Mouse (Mus musculus) left cerebral cortex, adult 8-10 months (tissue): Measurements from ENCODE around the gene Cox5a. TPM values are rescaled to one million over a fixed set of nuclear protein-coding genes. Genes with fewer than 3 reads are reported as not detected.

Experiments
- DNase-seq, 2 experiments: peaks; one replicate each; pipeline ENCODE4 v3.0.0; 2022; ENCODE audit warnings: low spot score in 2 of 2
- total RNA-seq, 4 experiments: library from RNA; stranded (reverse); gene quantifications; 2 replicates each; pipeline ENCODE4 v1.2.4; 2022

Gene Cox5a
- total RNA-seq = 100 to 1,000 TPM; 378 to 411 (median 394) TPM

DNA sequence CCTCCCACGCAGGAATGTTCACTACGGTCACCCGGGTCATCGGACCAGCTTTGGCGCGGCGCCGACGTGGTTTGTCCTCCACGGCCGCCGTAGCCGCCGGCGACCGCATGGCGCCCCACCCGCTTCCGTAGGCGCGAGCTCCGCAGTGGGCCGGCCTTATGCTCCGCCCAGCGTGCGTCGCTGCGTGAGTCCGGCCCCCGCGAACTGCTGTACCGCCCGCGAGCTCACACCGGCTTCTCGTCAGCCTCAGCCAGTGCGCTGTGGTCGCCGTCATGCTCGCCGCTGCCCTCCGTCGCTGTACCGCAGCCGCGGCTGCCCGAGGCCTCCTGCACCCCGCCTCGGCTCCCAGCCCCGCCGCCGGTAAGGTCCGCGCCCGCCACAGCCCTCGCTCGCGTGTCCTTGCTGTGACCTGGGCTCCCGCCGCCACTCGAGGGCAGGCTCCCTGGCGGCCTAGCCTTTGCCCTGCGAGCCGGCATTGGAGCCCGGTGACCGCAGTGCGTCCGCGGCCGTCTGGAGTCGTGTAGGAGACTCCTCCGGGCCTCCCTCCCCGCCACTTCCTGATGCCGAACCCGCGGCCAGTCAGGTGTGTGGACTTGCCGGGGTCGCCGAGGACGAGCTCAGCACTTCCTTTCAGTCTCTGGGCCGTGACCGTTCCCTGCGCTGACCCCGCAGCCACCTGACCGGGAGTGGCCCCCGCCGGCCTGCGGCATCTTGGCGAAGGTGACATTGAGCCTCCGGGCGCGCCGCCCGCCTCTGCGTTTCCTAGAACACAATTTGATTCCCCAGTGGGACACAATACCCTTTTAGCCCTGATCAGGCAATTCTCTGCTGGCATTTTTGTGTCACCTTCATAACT lies at the start of gene Cox5a:
TSS of gene Cox5a (plus strand) at position 219 of the 856 bp plus-strand sequence.
- DNase-seq = peak; percentile 93 to 94

DNA sequence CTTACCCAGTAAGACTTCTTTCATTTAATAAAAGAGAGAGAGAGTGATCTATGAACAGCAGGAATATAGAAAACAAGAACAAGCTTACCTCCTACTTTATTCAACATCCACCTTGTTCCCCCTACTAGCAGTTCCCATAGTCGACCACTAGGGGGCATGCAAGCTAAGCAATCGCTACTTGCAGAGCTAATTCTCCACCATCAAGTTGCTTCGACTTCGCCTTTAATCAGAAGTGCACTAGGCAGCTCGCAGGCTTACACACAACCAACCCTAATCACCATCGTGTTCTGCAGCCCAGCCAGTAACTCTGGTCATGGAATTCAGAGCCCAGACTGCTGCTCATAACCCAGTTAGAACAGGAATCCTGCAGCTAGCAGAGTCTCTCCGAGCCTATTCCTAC lies 35.3 kb upstream of the Cox5a start:
- DNase-seq = peak; percentile 55 to 62

DNA sequence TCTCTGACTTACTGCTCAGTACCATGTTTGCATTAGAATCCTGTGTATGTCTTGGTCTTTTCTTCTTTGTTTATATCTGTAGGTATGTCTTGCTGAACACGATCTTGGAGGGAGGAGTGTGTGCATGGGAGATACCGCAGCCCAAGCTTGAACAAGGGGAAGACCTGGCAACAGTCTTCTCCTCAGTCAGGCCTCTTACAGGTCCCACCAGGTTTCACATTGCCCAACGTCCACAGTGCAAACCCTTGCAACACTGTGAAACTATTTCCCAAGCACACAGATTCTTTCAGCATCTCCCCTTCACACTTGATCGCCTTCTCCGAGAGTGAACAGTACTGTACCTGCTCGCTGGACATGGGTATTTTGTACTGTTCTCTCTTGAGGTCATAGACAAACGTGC lies 33.3 kb upstream of the Cox5a start:
- DNase-seq = no peak

DNA sequence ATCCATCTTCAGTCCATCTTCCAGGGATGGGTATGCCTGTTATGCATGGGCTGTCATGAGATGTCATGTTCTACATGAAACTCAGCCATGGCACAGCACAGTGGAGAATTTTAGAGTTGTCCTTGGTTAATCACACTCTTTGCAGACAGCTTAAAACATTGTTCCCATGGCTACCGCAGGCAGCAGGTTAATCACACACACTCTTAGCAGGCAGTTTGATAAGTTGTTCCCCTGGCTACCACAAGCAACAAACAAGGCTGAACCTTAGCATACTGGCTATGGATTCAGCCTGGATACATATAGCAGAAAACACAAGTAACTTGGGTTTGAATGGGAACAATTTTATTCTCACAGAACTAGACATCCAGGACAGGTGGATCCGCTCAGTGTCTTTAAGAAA lies 27.5 kb upstream of the Cox5a start:
- no peak for DNase-seq

DNA sequence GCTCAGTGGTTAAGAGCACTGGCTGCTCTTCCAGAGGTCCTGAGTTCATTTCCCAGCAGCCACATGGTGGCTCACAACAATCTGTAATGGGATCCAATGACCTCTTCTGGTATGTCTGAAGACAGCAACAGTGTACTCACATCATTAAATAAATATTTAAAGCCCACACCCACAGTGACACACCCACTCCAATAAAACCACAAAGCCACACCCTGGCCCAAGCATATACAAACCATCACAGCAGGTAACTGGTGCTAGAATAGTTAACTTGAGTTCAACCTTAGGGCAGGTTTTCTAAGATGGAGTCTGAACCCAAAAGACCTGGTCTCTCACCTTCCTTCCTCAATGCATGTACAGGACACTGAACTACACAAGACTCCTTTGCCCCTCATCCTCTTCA lies 26.1 kb upstream of the Cox5a start:
- no peak for DNase-seq

DNA sequence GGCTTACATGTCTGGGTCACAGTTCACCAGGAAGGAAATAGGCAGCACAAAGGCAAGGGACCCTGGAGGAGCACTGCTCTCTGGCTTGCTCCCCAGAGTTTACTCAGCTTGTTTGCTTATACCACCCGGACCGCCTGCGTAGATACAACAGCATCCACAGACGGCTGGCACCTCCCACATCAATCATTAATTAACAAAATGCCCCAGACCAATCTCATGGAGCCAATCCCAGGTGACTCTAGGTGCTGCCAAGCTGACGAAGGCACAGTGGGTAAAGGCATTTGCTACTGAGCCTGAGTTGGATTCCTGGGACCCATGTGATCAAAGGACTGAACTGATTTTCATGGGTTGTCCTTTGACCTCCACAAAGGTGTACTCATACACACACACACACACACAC lies 23.8 kb upstream of the Cox5a start:
- no peak for DNase-seq

DNA sequence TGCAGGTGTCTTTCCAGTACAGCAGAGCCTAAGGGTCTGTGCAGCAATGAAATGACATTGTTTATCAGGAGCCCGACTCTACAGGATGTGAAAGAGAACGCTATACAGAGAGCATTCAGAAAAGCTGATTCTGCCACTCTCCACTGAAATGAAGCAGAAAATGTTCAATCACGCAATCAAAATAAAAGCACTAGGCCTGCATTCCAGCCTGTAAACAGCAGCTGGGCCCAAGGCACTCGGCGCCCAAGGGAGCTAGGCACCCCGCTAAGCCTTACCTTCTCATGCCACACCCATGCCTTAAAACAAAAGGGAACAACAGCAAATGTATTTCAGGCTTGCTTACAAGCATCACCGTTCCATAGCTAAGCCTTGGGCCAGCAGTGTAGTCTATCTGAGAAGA lies 22.5 kb upstream of the Cox5a start:
- DNase-seq = no peak

DNA sequence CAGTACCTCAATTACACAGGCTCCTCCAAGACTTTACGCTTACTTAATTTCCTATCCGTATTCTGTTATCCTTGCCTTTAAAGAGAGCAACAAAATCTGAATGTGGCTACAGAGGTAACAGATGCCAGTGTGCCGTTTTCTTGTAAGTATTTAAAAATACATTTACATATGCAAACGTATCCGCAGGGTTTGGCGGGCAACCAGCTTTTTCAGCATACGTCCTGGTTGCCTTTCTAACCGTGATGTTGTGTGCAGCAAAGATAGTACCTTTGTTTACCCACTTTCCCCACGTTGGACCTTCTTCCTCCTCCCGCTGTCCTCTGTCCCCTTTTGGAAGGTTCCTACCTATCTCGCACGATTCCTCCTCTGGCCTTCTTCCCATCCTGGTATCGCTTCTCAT lies 19.6 kb upstream of the Cox5a start:
- DNase-seq = no peak

DNA sequence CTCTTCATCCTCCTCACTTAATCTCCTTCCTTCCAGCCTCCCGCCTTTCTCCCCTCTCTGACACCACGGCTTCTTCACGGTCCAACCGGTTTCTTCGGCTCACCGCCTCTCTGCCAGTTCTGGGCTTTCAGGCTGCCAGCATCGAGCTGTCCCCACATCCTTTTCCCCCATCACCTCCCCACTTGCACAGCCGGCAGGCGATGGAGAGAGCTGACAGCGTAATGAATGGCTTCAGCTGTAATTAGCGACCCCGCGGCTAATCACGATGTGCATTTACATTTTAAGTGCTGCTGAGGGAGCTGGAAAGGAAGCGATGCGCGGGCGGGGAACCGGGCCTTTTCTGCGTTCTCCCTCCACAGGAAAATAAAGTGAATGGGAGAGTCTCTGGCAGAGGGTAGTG lies 19.2 kb upstream of the Cox5a start:
- peak in 1 of 2 experiments; percentile 40 for DNase-seq

DNA sequence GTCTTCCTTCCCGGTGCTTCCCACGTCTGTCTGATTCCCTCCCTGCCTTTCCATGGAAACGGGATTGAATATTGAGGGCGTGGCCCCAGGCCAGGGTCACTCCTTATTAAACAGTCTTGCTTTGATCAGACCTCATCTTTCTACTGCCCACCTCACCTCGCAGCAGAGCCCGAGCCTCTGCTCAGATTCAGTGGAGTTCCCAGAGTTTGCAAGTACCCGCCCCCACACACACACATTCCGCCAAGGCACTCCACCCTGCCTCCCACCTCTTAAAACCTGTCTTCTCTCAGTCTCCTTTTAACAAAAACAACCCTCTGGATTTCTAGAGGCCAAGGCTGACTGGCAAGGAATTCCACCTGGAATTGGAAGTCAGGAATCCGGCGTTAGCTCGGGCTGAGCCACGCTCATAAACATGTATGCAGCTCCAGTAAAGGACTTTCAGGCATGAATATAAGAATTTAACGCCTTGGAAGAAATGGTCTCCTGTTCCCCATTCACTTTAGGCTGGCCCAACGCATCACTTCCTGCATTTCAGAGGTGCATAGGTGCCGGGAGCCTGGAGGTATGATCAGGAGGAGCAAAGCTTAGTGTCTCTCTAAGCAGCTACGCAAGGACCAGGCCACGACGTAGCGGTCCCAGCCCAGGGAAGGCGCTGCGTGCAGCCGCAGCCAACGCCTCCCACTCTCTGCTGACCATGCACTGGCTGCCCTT lies 18.0 kb upstream of the Cox5a start:
- DNase-seq = peak in 1 of 2 experiments; percentile 41

DNA sequence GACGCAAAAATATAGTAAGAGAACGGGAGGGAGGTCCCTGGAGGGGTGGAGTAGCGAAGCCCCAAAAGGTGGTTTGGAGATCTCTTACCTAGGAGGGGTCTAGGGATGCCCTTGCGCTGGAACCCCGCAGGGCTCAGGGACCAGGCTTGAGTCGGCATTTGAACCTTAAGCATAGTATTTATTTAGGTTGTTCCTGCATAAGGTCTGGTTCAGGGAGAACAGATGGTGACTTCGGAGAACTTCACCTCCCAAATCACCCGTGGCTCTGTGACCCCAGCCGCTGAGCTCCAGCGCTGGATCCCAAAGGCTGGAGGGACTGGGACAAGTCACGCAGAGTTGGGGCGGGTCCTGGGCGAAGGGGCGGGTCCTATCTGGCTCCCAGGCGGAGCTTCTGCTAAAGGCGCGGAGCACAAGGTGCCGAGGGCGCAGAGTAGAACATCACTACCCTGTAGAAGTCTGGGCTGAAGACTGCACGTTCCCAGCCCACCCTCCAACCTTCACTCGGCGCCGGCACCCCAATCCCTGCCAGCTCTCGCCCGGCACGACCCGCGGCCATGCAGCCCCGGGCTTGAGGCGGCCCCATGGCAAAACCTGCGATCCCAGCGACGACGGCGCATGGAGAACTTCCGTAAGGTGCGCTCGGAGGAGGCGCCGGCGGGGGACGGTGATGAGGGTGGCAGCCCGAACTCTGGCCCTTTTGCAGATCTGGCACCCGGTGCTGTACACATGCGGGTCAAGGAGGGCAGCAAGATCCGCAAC lies 17.3 kb upstream of the Cox5a start, which contains the start of gene Rpp25:
TSS of gene Rpp25 (plus strand) at position 405 of the 759 bp plus-strand sequence.
- DNase-seq = peak; percentile 56 to 62

DNA sequence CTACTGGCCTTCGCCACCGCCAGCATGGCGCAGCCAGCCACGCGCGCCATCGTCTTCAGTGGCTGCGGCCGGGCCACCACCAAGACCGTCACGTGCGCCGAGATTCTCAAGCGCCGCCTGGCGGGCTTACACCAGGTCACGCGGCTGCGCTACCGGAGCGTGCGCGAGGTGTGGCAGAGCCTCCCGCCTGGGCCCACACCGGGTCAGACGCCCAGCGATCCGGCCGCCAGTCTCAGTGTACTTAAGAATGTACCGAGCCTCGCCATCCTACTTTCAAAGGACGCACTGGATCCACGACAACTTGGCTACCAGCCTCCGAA lies 16.7 kb upstream of the Cox5a start:
- peak in 1 of 2 experiments; percentile 45 for DNase-seq

DNA sequence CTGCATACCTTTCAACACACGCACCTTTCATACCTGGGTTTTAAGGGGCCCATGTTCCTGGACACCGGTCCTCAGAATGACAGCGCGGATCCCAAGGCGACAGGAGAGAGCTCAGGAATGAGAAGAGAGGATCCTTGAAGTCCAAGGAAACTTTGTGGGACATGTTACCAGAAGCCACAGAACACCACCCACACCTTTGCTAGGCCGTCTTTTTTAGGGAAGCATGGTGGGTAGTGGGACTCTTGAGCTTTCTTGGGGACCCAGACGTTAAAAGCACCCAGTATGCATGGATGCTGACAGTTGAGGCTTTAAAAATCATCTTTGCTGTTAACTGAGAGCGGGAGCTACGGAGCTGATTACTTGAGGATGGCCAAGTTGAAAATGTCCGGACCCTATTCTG lies 16.2 kb upstream of the Cox5a start:
- no peak for DNase-seq

DNA sequence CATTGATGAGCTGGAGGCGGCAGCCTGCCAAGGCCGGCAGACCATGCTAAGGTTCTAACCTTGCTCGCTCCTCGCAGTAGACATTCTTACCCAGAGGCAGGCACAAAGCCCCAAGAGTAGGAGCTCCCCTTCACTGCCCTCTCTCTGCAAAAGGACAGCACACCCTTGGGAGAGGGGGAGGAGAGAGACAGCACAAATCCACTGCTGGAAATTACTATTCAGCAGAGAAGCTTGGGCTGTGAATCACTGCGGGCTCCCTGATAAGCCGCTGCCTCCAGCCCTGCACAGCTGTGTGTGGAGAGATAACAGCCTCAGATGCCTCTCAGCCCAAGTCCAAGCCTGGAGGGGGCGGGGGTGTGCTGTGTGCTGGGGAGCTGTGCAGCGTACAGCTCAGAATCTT lies 15.4 kb upstream of the Cox5a start:
- DNase-seq = peak; percentile 50 to 66

DNA sequence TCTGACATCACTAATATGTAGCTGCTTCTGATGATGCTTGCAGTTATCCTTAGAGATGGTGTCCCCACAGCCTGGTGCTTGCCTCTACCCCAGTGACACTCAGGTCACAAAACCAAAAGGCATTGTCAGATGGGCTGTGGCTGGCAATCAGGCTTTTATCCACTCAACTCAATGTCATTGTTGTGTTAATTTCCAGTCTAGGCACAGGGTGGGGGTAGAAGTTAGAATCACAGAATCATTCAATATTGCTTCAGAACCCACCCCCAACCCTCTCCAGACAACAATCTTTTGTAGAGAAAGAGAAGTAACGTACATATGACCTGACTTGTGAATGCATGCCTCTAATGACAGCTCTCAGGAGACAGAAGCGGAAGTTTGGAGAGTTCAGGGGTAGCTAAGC lies 10.5 kb upstream of the Cox5a start:
- DNase-seq = no peak

DNA sequence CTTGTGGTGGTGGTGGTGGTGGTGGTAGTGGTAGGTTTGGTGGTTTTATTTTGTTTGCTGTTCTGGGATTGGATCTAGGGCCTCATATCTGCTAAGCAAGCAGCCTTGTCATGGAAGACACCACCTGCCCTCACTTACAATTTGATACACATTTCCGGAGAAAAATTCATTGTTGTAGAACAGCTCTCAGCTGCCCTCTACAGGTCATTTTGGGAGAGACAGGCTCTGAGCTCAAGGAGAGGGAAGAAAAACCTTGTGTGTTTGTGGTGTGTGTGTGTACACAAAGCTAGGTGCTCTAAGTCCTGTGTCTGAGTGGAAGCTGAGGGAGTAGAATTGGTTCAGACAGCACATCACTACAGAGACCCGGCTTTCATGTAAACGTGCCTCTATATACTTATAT lies 4.0 kb upstream of the Cox5a start:
- DNase-seq = peak in 1 of 2 experiments; percentile 60

DNA sequence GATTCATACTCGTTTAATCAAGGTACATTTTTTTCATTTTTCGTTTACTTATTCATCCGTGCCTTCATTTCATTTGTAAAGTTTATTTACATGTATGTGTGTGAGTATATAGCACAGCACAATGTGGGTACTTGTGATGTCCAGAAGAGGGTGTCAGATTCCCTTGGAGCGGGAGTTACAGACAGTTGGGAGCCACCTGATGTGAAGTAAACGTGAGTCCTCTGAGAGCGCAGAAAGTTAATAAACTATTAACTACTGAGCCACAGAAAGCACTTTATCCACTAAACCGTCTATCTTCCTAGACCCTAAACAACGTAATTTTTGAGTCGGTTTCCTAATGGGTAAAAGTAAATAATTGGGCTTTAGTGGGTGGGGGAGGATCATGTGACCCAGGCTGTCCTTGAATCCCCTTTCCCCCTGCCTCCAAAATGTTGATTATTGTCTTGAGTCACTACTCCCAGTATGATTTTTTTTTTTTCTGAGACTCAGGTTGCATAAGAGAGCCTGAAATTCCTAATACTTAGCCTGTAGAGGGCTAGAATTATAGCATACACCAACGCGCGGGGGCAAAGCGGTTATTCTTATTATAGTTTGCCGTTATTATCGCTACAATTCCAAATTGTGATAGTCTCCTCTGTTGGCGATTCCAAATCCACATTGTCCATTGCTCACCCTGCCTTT lies 559 bp upstream of the Cox5a start:
- DNase-seq = no peak

DNA sequence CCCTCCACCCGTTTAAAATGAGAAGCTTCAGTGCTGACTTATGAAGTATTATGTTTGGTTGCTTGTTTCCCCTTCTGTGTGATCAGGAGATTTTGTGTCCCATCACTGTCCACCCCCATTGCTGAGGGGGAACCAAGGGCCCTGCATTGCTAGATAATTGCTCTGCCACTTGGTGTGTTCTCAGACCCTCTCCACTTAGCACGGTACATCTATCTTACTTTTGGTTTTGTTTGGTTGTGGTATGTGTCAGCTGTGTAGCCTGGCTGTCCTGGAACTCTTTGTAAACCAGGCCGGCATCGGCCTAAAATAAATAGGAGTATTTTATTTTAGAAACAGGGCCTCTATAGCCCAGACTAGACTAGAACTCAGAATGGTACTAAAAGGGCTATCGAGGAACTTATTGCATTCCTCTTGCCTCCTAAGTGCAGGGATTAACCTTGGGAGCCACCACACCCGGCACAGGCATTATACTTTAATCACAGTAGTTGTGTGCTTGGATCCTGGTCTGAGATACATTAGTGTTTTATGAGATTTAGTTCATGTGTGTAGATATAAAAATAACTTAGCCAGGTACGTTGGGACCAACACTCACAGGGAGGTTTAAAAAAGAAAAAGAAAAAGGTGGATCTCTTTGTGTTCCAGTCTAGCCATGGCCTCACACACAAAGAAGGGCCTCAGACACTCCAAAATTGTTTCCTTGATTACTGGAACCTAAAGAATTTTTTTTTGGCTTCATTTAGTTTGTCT lies 1.2 kb downstream of the Cox5a start:
- DNase-seq = no peak

DNA sequence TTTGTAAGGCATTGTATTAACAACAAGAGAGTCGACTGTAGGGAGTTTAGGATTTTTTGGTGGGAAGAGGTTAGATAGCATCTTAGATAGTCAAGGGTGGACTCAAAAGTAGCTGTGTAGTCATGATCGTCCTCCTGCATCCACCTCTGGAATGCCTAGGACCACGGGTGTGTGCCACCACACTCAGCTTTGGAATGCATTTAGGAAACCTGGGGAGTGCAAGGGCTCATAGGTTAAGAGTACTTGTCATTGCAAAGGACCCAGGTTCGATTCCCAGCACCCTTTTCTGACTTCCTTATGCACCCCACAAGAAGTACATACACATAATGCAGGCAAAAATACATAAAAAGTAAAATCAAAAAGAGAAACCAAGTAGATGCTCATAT lies 1.8 kb downstream of the Cox5a start:
- no peak for DNase-seq

DNA sequence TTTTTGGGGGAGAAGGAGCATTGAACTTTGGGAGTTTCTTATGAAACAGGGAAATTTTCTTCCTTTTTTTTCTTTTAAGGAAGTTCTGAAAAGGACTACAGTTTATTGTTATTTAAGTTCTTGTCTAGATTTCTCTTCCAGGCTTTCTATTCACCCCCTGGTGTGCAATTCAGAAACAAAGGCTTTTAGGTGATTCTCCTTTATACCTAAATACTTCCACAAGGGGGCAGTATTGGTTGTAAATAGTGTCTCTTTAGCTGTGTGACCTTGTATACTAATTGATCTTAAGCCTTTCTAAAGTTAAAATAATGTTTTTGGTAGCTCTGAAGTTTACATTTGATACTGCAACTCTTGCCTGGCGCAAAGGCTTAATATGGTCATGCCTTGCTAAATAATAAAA lies 2.7 kb downstream of the Cox5a start:
- no peak for DNase-seq

DNA sequence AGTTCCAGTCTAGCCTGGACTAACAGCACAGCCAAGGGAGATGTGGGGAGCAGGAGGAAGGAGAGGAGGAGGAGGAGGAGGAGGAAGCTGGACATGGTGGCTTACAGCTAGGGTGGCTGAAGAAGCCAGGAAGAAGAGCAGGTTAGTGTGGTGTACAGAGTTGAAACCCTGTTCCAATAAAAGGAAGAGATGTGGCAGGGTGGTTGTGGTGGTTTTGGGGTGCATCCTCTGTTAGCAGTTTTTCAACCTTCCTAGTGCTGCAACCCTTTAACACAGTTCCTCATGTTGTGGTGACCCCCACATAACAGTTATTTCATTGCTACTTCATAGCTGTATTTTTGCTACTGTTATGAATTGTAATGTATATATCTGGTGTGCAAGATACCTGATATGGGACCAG lies 3.4 kb downstream of the Cox5a start:
- DNase-seq = no peak
